Mouse (Mus musculus) heart, adult 9 months (tissue): ENCODE measurements at regions not wholly inside any gene's neighbourhood (a gene's known extent, or its start where the extent isn't known, plus 50 kb on each side); places are given as distances from the start of the nearest gene placed in this dataset.
"Not testable (repeated sequence)": the region's sequence is repeated elsewhere in the genome, so short reads cannot be mapped to it uniquely, and the experiment has no call there.

ENCODE experiments used
- DNase-seq, 2 experiments: peaks; one replicate each; pipeline ENCODE4 v3.0.0; 2022; ENCODE audit warnings: low spot score in 2 of 2

- peak in 1 of 2 experiments; percentile 17 for DNase-seq
These were observed 74.9 kb upstream of the 1110032F04Rik start for GRCm38 (mm10) chr3:68794380-68795014.

- peak; percentile 27 to 35 for DNase-seq
These were observed 73.7 kb upstream of the 1110032F04Rik start for GRCm38 (mm10) chr3:68795641-68796040.

- DNase-seq = not testable (repeated sequence)
These were observed 71.0 kb upstream of the 1110032F04Rik start for GRCm38 (mm10) chr3:68798408-68798807.

- DNase-seq = no peak
These were observed 60.5 kb upstream of the 1110032F04Rik start for GRCm38 (mm10) chr3:68808866-68809265.

- DNase-seq = no peak
These were observed 55.9 kb upstream of the 1110032F04Rik start for GRCm38 (mm10) chr3:68813461-68813860.

- no peak for DNase-seq
These were observed 55.2 kb upstream of the 1110032F04Rik start for GRCm38 (mm10) chr3:68814011-68814690.

- DNase-seq = no peak
These were observed 53.8 kb upstream of the 1110032F04Rik start for GRCm38 (mm10) chr3:68815621-68816020.

- DNase-seq = no peak
These were observed 52.1 kb upstream of the 1110032F04Rik start for GRCm38 (mm10) chr3:68817321-68817720.
